Mouse (Mus musculus) lung, adult 2 months (tissue): ENCODE data around the gene Trim40.

Source experiments
- CTCF ChIP-seq: fragments of 200-500 bp; IDR thresholded peaks from 2 replicates; pipeline ENCODE4 v1.5.1; 2011; ENCODE audit warnings: mild to moderate bottlenecking, low read length, control low read depth; ENCODE audit not compliant: insufficient read depth
- POLR2A ChIP-seq: fragments of 200-500 bp; IDR thresholded peaks from 2 replicates; pipeline ENCODE4 v1.6.1; 2011; ENCODE audit warnings: low read depth, mild to moderate bottlenecking, control low read depth, low read length, borderline replicate concordance; ENCODE audit errors: extremely low read depth

DNA sequence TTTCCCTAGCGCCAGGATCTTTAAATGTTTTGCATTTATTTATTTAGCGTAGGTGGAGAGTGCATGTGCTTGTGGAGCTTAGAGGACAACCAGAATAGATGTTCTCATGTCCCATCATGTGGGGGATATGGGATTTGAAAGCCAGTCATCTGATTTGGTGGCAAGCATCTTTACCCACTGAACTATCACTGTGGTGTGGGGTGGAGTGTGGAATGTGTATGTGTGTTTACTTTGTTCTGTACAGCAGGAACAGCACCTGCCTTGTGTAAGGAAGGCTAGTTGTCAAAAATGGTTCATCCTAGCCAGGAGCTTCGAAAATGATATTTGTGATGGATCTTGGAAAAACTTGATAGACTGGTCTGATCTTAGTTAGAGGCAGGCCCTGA is 53.5 kb downstream of the Trim40 start:
- no peak for TF ChIP-seq CTCF
- no peak for TF ChIP-seq POLR2A
